Mouse (Mus musculus): ENCODE measurements around the gene Bri3.
A peak's percentile ranks its signal among the peaks of the same experiment; 100 is the strongest.

DNA sequence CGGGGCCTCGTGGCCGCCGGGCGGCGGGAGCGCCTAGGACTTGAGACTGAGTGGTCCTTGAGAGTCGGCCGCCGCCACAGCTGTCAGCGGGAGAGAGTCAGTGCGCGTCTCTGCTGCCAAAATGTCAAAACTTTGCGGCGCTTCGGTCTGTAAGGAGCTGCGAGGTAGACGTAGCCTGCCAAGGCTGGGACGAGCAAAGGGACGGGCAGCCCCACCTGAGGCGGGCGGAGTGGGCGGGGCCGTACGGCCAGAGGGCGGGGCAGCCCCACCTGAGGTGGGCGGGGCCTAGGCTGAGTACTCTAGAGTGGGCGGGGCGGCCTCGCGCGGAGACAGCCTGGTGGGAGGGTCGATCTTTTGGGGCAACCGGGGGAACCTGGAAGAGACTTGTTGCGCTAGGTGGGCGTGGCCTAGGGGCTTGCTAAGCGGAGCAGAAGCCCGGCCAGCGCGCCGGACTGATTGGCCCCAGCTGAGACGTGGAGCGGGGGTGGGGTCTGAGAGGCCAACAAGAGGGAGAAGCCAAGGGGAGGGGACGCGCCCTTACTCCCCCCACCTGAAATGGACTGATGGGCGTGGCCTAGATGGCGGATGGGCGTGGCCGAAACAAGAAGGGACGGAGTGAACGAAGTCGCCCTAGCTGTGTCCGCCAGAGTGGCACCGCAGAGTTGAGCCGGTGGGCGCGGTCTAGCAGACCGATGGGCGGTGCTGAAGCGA lies 113.8 kb downstream of the Bri3 start, which contains the start of gene Baiap2l1:
- peak; percentile 40 for TF ChIP-seq POLR2A (IDR thresholded peaks at IDR 0.05; ENCODE audit: low read depth, low read length)
- TF ChIP-seq CTCF (IDR thresholded peaks at IDR 0.05; ENCODE audit: borderline replicate concordance, insufficient read depth, low read length): no peak
